Mouse (Mus musculus) liver, postnatal 0 days (tissue): ENCODE results near the gene Fbxw10.

Experiments used
- CTCF ChIP-seq: sonication (generic); IDR thresholded peaks from 2 replicates; pipeline ENCODE4 v1.5.1; 2016; ENCODE audit warnings: antibody characterized with exemption, low read depth
- EP300 ChIP-seq: IDR thresholded peaks from 2 replicates; pipeline ENCODE4 v1.6.1; 2016; ENCODE audit warnings: antibody characterized with exemption, low read depth, mild to moderate bottlenecking

DNA sequence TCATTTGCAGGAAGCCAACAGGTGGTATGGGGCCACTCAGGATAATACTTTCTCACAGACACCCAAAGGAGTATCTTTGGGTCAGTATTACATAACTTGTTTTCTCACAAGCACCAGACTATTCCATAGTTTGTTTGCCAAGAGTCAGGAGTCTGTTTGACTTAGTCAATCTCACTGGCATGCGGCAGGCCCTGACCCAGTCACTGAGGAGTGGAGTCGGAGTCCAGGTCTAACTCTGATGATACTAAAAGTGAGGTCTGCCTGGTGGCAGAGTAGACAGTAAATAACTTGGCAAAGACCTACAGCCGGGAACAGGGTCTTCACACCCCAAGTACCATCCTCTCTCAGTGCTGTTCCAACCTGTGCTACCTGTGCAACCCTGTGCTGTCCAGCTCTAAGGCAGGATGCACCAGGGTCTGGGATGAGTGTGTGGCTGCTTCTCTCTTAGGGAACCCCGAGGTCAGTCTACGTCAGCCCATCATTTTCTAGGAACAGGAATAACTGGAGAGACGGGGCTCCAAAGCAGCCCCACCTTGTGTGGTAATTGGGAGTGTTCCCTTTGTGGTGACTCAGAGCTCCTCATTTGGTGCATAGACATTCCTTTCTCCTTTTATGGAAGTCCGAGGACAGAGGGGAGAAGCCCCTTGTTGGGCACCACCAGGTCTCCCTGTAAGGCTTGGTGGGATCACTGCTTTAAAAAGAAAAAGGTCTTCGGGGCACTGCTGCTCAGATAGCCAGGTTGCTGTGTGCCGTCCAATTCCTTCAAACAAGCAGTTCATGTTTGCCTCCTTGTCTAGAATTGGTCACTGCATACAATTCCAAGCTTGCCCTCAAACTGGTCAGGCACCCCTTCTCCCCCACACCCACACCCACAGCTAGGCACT is 21.4 kb upstream of the Fbxw10 start:
- TF ChIP-seq CTCF, result no peak
- no peak for TF ChIP-seq EP300
